Mouse (Mus musculus) intestine, postnatal 0 days (tissue): ENCODE results near the gene Btbd7. TPM values are rescaled to one million over a fixed set of nuclear protein-coding genes. Genes with fewer than 3 reads are reported as not detected.

Experiments used
- ATAC-seq: fragments of 200-750 bp; cut with Nextera tagmentation; 2 replicates; pipeline ENCODE4 v1.8.0; 2017; ENCODE audit warnings: mild to moderate bottlenecking, moderate TSS enrichment, moderate library complexity
- H3K27ac ChIP-seq: fragments of 300-500 bp; sonication (generic); 2 replicates; pipeline ENCODE4 v1.5.1; 2014; ENCODE audit warnings: mild to moderate bottlenecking, low read depth, low read length, moderate library complexity
- H3K27me3 ChIP-seq: fragments of 300-500 bp; sonication (generic); replicated peaks from 2 replicates; pipeline ENCODE4 v1.6.1; 2014; ENCODE audit warnings: low read length, mixed read lengths; ENCODE audit not compliant: control insufficient read depth, insufficient read depth
- H3K36me3 ChIP-seq: fragments of 300-500 bp; sonication (generic); 2 replicates; pipeline ENCODE4 v1.6.1; 2014; ENCODE audit warnings: mild to moderate bottlenecking, moderate library complexity; ENCODE audit not compliant: control insufficient read depth, insufficient read depth
- H3K4me1 ChIP-seq: fragments of 300-500 bp; sonication (generic); replicated peaks from 2 replicates; pipeline ENCODE4 v1.6.1; 2014; ENCODE audit warnings: antibody characterized with exemption, low read length, mixed read lengths; ENCODE audit not compliant: control insufficient read depth, insufficient read depth
- H3K4me2 ChIP-seq: fragments of 300-500 bp; sonication (generic); replicated peaks from 2 replicates; pipeline ENCODE4 v1.6.1; 2014; ENCODE audit warnings: low read depth, mild to moderate bottlenecking, moderate library complexity
- H3K4me3 ChIP-seq: fragments of 300-500 bp; sonication (generic); 2 replicates; pipeline ENCODE4 v1.5.1; 2014; ENCODE audit warnings: low read depth, low read length
- H3K9ac ChIP-seq: fragments of 300-500 bp; sonication (generic); 2 replicates; pipeline ENCODE4 v1.6.1; 2014; ENCODE audit warnings: mild to moderate bottlenecking, low read depth, low read length
- H3K9me3 ChIP-seq: fragments of 300-500 bp; sonication (generic); 2 replicates; pipeline ENCODE4 v1.6.1; 2016; ENCODE audit warnings: mixed run types; ENCODE audit not compliant: control insufficient read depth
- CTCF ChIP-seq: sonication (generic); IDR thresholded peaks from 2 replicates; pipeline ENCODE4 v1.5.1; 2016; ENCODE audit warnings: low read depth, mild to moderate bottlenecking, control low read depth, antibody characterized with exemption, moderate library complexity
- WGBS: fragments of 180-500 bp; shearing (Covaris S2); extraction: QIAGEN DNeasy Blood & Tissue Kit; methylation state at CpG from one replicate; pipeline ENCODE4 v1.1.7; 2014; 5-methylcytosine and 5-hydroxymethylcytosine counted together
- polyA plus RNA-seq: library from polyadenylated mRNA; unstranded; fragments of >200 nt; fragmentation: Nextera tagmentation; extraction: Ambion mirVana; gene quantifications from 2 replicates; pipeline ENCODE4 v1.2.1, GENCODE M21; 2015

The Btbd7 gene
- polyA plus RNA-seq, 1 experiment from 2014 or later, result 7.8 TPM

DNA sequence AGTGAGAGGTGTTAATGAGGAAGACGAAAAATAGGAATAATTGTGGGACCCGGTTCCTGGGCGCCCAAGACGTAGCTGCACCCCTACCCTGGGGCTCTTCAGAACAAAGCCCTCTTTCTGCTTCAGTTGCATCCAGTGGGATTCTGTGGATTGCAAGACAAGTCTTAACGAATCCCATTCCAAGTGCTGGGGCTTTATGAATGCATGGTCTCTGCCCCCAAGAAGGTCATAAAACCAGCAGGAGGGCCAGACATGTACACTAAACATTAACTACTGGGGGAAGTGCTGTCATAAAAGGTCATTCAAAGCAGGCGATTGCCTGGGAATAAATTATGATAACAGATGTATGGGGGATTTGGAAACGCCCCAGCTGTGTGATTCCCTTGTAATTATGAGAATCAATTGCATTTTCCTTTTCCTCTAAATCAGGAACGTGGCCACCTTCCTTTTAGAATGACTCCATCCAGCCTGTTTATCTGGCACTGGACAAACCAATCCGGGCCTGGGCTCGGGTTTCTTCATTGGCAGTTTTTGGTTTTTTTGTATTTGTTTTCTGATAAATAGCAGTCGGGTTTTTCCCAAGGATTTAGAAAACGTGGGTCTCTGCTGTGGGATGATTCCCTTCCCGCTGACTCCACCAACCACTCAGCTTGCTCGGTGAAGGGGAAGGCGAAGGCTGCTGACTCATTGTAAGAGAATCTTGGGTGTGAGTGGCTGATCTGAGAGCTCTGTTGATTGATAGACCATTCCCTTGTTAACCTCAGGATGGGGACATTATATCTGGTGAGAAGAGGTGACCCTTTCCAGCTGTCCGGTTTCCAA, 147.3 kb downstream of the Btbd7 start:
- no peak overlapping the region for H3K4me3 ChIP-seq
- no peaks in the 10 kb centered on the region for H3K4me1 ChIP-seq
- peak overlapping the region; percentile 54 for H3K4me2 ChIP-seq
- H3K27me3 ChIP-seq, result no peaks in the 10 kb centered on the region
- no peaks in the 10 kb centered on the region for H3K9me3 ChIP-seq
- peak overlapping the region; percentile 60 for H3K27ac ChIP-seq
- H3K36me3 ChIP-seq, result no peaks in the 10 kb centered on the region
- peak; percentile 86 for ATAC-seq
- no peak overlapping the region for H3K9ac ChIP-seq
- TF ChIP-seq CTCF, result no peak
- 15% methylated on average over 16 of the region's 16 CpGs for WGBS

Other genes starting within 250 kb of the Btbd7 start
- 56.3 and 57.4 TPM in 2 replicates for gene Itpk1, start 173.5 kb downstream of the Btbd7 start, polyA plus RNA-seq
- 10.8 and 12.2 TPM in 2 replicates for gene Moap1, start 134.8 kb downstream of the Btbd7 start, polyA plus RNA-seq
- gene Tmem251, start 134.7 kb downstream of the Btbd7 start, polyA plus RNA-seq, result 22.7 and 23.6 TPM in 2 replicates
- not detected in 2 replicates for gene Gm28051, start 120.7 kb downstream of the Btbd7 start, polyA plus RNA-seq
- gene Gon7, start 120.7 kb downstream of the Btbd7 start, polyA plus RNA-seq, result 16.5 and 17.0 TPM in 2 replicates
- gene Ubr7, start 120.5 kb downstream of the Btbd7 start, polyA plus RNA-seq, result 16.3 and 16.5 TPM in 2 replicates
- 13.1 TPM in 2 replicates for gene Gm20604, start 119.8 kb downstream of the Btbd7 start, polyA plus RNA-seq
- not detected in 2 replicates for gene Cox8c, start 20.8 kb upstream of the Btbd7 start, polyA plus RNA-seq
- 0.10 and 0.16 TPM in 2 replicates for gene Unc79, start 70.4 kb upstream of the Btbd7 start, polyA plus RNA-seq